Mouse (Mus musculus): ENCODE results near the gene Kmt2d.

- TF ChIP-seq POLR2A (IDR thresholded peaks at IDR 0.05; ENCODE audit: borderline replicate concordance, extremely low read depth, insufficient read depth, insufficient read length, poor library complexity, severe bottlenecking), result no peak
- peak; percentile 76; the same call in 1 of the 2 replicates for TF ChIP-seq CTCF (IDR thresholded peaks at IDR 0.05; ENCODE audit: borderline replicate concordance, extremely low read depth, insufficient read depth, insufficient read length)
Observed at GRCm38 (mm10) chr15:98877331-98877730, 6.3 kb upstream of the Kmt2d start.

Data from brain, embryonic 14.5 days (tissue).